Mouse (Mus musculus) adipocyte (in vitro differentiated cells): Measurements from ENCODE around the gene Pnliprp1.
A peak's percentile ranks its signal among the peaks of the same experiment; 100 is the strongest.

Experiments used
- DNase-seq: peaks from one replicate; pipeline ENCODE4 v3.0.0-alpha.2; 2016; ENCODE audit warnings: low spot score

Pnliprp1 gene

DNA sequence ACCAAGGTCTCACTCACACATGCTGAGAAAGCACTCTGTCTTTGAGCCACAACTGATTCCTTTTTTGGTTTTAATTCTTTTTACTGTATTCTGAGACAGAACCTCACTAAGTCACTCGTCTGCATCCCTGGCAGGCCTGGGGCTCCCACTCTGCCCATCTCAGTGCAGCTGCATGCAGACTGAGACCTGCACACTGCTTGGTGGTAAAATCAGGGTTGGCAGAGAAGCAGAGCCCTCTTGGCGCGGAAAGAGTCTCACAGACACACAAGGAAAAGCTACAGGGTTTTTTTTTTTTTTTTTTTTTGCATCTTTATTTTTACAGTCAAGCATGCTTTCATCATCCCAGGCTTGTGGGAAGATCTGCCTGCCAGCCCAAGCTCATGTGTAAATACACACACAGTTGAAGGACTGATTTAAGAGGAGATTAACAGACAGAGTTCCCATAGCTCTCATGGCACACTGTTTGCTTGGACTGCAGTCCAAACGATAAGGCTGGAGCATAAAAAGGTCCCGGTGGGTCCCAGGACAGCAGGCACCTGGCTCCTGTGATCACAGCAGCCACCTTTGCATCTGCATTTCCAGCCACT, at the start of gene Pnliprp1:
Gene Pnliprp1, plus strand, starts transcription at position 443 of the 587 bp plus-strand sequence.
- DNase-seq = peak; percentile 24

DNA sequence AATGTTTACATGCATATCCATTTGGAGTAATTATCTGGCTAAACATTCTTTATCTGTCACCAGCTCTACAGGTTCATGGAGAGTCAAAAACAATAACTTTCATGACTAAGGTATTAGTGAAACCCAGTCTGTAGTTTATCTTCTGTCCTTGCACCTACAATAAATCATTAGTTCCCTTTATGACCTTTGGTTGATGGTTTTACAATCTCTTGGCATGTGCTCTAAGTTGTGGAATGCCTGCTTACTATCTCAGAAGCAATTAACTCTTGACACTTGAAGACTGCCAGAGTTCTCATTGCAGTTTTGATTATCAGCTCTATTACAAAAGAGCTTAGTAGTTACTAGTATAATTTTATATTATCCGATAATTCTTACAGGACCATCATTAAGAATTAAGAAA, 39.8 kb upstream of the Pnliprp1 start:
- DNase-seq = no peak

DNA sequence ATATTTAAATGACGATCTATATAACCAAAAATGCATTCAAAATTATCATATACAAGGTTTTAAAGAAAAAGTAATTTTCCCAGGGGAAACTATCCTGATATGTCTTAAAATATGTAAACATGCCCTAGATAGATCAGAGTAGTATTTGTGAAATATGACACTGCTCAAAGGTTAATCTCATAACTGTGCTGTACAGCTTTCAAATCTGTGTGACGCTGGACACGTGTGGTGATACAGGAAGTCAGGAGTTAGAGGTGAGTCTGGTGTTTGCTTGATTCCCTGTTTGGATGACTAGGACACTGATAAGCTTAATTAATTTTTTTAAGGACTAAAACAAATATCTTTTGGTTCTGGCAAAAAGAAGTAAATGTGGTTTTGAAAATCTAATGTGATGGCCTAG, 33.4 kb upstream of the Pnliprp1 start:
- DNase-seq = no peak

DNA sequence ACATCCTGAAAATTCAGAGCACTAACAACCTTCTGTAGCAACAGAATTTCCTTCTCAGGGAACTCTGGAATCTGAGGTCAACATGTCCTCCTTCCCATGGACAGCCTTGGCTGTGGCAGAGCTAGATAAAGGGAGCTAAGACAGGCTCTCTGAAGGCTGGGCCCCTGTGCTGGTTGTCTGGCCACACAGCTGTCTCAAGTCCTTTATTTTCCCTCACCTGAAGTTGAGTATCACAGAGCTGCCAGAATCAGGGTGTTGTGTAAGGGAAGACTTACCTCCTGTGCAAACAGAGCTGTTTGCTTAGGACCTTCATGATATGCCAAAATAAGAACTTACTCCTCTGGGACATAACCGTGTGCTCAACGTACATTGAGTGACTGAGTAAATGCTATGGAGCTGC, 32.5 kb upstream of the Pnliprp1 start:
- DNase-seq = no peak

- DNase-seq = peak; percentile 17
Measured at GRCm38 (mm10) chr19:58704556-58704955, 24.1 kb upstream of the Pnliprp1 start.

DNA sequence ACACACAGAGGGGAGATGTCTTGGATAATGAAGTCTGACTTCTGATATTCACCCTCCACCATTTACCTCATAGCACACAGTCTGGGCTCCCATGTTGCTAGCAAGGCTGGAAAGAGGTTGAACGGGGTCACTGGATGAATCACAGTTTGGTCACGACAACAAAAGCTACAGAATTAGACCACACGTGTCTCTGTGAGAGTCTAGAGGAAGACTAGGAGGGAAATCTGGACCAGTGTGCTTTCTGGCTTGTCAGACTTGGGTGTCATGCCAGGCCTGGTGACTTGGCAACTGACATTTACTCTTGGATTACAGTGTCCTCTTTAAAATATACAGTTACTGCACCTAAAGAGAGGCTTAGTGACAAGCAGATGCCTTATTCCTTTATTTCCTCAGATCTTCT, 20.1 kb upstream of the Pnliprp1 start:
- DNase-seq = peak; percentile 62

DNA sequence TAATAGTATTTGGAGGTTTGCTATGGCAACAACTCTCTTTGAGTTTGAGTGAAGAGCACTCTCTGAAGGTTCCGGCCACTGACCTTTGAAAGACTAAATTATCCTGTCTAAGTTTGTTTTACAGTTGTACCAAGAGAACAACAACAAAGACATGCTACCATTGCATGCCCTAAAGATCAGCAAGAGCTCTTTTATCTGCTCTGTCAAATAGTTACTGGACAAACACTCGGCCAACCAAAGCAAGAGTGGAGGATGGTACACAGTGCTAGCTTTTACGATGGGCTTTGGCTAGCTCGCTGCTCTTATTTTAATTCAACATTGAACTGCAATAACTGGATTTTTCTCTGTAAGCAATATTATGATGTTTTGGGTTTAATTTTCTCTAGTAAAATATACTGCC, 10.8 kb upstream of the Pnliprp1 start:
- no peak for DNase-seq

DNA sequence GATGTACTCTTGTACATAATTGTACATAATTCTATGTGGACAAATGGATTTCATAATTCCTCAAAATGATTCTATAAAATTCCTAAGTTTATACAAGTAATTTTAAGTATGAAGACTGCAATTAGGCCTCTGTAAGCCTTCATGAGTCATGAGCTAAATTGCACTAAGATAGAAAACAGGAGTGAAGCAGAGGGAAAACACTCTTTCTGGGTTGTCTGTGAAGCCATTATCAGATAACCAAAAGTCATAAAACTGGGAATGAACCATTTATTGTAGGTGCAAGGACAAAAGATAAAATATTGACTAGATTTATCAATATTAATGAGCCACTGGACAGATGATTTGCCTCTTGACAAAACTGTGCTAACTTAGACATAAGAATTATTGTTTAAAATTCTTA, 8.2 kb upstream of the Pnliprp1 start:
- no peak for DNase-seq

DNA sequence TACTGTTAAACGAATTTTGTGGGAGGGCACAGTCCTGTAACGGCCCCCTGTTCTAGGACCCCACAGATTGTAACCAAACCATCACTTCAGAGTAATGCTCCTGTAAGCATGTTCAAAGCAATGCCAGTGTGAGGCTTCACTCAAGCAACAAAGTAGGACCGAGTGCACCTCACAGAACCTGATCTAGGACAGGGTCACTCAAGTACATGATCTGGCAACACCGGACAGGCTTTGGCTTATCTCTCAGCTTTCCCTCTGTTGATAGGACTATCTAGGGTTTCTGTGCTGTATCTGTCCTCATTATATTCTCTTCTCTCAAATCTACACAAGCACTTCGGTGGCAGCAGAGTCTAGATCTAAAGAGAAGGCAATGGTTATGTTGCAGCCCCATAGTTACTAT, 2.1 kb upstream of the Pnliprp1 start:
- no peak for DNase-seq

DNA sequence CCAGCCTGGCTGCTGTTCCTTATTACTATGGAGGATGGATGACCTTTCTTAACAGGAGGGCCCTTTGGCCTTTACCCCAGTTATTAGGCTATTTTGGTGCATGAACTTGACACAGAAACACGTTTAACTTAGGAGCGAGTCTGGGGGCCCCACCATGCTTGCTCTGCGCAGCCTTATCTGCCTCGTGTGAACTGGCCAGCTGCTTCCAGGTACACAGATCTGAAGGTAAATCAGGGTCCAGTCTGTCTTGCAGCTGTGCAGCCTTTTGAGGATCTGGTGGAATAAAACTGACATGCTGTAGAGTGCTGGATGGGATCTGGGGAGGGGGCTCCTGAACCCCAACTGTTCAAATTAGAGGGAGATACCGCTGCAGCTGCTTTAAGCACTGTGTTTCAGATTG, 931 bp upstream of the Pnliprp1 start:
- DNase-seq = no peak

- no peak for DNase-seq
Measured at GRCm38 (mm10) chr19:58733216-58733615, 4.5 kb downstream of the Pnliprp1 start.

GRCm38 (mm10) chr19:58738111-58738510, 9.4 kb downstream of the Pnliprp1 start:
- no peak for DNase-seq

- no peak for DNase-seq
Measured at GRCm38 (mm10) chr19:58741036-58741435, 12.3 kb downstream of the Pnliprp1 start.

DNA sequence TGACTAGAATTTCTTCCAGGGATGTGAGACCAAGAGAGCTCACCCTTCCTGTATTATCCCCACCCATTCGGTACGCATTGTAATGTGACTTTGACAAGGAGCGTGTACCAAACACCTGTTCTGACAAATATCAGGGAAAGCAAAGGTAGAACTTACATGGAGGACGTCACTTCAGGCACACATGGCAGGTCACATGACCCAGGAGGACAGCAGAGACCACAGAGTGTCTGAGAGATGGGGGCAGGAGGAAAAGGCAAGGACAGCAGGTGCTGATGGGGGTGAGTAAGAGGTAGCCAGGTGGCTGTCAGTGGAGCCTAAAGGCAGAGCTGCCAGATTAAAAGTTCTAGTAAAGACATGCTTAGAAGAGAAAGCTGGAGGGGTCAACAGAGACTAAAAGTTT, 14.0 kb downstream of the Pnliprp1 start:
- no peak for DNase-seq

- DNase-seq = no peak
Measured at GRCm38 (mm10) chr19:58743736-58744135, 15.0 kb downstream of the Pnliprp1 start.

DNA sequence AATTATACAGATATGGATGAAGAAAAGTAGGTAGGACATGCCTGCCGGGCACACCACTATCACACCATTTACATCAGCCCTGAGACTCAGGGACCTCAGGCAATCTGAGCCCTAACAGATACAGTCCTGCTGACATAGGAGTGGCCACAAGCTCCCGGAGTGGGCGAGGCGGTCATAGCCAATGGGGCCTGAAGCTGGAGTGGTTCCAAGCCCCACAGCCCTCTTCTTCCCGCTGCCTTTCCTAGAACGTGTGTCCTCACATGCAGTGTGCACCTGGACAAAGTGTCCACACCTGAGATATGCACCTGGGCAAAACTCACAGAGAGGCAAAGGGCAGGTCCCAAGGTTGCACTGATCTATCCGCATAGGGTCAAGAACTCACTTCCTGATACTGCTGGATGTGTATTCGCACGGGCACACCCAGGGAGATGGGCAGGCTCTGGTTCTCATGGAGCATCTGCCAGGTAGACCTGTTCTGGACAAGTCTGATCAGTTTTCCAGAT, 18.9 kb downstream of the Pnliprp1 start:
- DNase-seq = no peak

- no peak for DNase-seq
Measured at GRCm38 (mm10) chr19:58750822-58751221, 22.1 kb downstream of the Pnliprp1 start.

GRCm38 (mm10) chr19:58751504-58751903, 22.8 kb downstream of the Pnliprp1 start:
- no peak for DNase-seq

GRCm38 (mm10) chr19:58758871-58759270, 30.2 kb downstream of the Pnliprp1 start:
- no peak for DNase-seq

DNA sequence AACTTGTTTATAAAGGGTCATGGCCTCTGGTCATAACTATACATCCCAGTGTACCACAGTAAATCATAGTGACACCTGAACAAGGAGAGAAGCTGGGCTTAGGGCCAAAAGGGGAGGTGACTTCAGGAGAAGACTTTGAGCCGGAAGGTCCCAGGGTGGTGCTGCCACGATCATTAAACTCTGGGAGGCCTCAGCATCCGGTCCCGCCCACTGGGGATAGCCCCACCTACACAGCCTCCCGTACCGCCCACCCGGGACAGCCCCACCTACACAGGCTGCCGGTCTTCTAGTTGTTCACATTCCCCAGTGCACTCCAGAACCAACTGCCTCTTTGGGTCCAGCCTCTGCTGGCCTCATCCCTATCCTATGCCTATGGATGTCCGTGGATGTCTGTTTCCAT, 30.7 kb downstream of the Pnliprp1 start, which contains the start of gene Pnliprp2:
Gene Pnliprp2, plus strand, starts transcription at position 297 of the 400 bp plus-strand sequence.
- no peak for DNase-seq

GRCm38 (mm10) chr19:58762316-58762715, 33.6 kb downstream of the Pnliprp1 start:
- DNase-seq = no peak

GRCm38 (mm10) chr19:58762848-58763541, 34.3 kb downstream of the Pnliprp1 start:
- peak; percentile 72 for DNase-seq

- no peak for DNase-seq
Measured at GRCm38 (mm10) chr19:58767329-58767728, 38.6 kb downstream of the Pnliprp1 start.

- no peak for DNase-seq
Measured at GRCm38 (mm10) chr19:58776461-58776860, 47.8 kb downstream of the Pnliprp1 start.
